Mouse (Mus musculus) ES-E14 (cell line): ENCODE data around the gene Il10.

Source experiments
- CHD2 ChIP-seq: IDR thresholded peaks from 2 replicates; pipeline ENCODE4 v1.6.1; 2014; ENCODE audit warnings: mild to moderate bottlenecking, low read depth, low read length, inconsistent platforms
- ZC3H11A ChIP-seq: IDR thresholded peaks from 2 replicates; pipeline ENCODE4 v1.6.1; 2012; ENCODE audit warnings: low read depth, mild to moderate bottlenecking, inconsistent platforms, low read length, borderline replicate concordance
- ZNF384 ChIP-seq: IDR thresholded peaks from 2 replicates; pipeline ENCODE4 v1.6.1; 2012; ENCODE audit warnings: low read depth, low read length, inconsistent platforms

- TF ChIP-seq ZC3H11A (no peak), CHD2 (no peak), ZNF384 (no peak)
Observed at GRCm38 (mm10) chr1:131002561-131002960, 17.1 kb upstream of the Il10 start.
